Mouse (Mus musculus) cerebellum, postnatal 36 days (tissue): ENCODE measurements around the gene Olfr718-ps1.
A peak's percentile ranks its signal among the peaks of the same experiment; 100 is the strongest.
"Not testable (repeated sequence)": the region's sequence is repeated elsewhere in the genome, so short reads cannot be mapped to it uniquely, and the experiment has no call there.

Source experiments
- DNase-seq, 2 experiments: peaks; one replicate each; pipeline ENCODE4 v3.0.0; 2021 to 2022; ENCODE audit warnings: mixed read lengths in 2 of 2

Olfr718-ps1 gene

GRCm38 (mm10) chr5:143147481-143147880, at the start of gene Olfr718-ps1:
Gene Olfr718-ps1, minus strand, starts transcription at chr5:143147581.
- no peak for DNase-seq

GRCm38 (mm10) chr5:143196506-143196905, 49.1 kb upstream of the Olfr718-ps1 start:
- no peak for DNase-seq

- no peak for DNase-seq
Measured at GRCm38 (mm10) chr5:143195166-143195565, 47.8 kb upstream of the Olfr718-ps1 start.

GRCm38 (mm10) chr5:143194747-143195146, 47.4 kb upstream of the Olfr718-ps1 start:
- DNase-seq = not testable (repeated sequence)

- no peak for DNase-seq
Measured at GRCm38 (mm10) chr5:143192806-143193205, 45.4 kb upstream of the Olfr718-ps1 start.

- DNase-seq = not testable (repeated sequence)
Measured at GRCm38 (mm10) chr5:143188014-143188413, 40.6 kb upstream of the Olfr718-ps1 start.

GRCm38 (mm10) chr5:143180255-143181076, 33.1 kb upstream of the Olfr718-ps1 start, which contains the start of the genes Rbak and Spdye4b:
Gene Rbak, minus strand, starts transcription at chr5:143180775.
Gene Spdye4b, plus strand, starts transcription at chr5:143181017.
- DNase-seq = peak; percentile 94

- DNase-seq = no peak
Measured at GRCm38 (mm10) chr5:143179179-143179578, 31.8 kb upstream of the Olfr718-ps1 start.

GRCm38 (mm10) chr5:143177541-143178200, 30.3 kb upstream of the Olfr718-ps1 start:
- no peak for DNase-seq

GRCm38 (mm10) chr5:143175970-143176369, 28.6 kb upstream of the Olfr718-ps1 start:
- DNase-seq = no peak

- DNase-seq = no peak
Measured at GRCm38 (mm10) chr5:143165508-143166070, 18.2 kb upstream of the Olfr718-ps1 start.

- DNase-seq = no peak
Measured at GRCm38 (mm10) chr5:143155534-143155933, 8.2 kb upstream of the Olfr718-ps1 start.

GRCm38 (mm10) chr5:143153756-143154155, 6.4 kb upstream of the Olfr718-ps1 start:
- DNase-seq = no peak

- no peak for DNase-seq
Measured at GRCm38 (mm10) chr5:143150044-143150443, 2.7 kb upstream of the Olfr718-ps1 start.

GRCm38 (mm10) chr5:143149536-143149935, 2.2 kb upstream of the Olfr718-ps1 start:
- no peak for DNase-seq

GRCm38 (mm10) chr5:143148661-143149060, 1.3 kb upstream of the Olfr718-ps1 start:
- DNase-seq = no peak

- DNase-seq = no peak
Measured at GRCm38 (mm10) chr5:143137580-143137979, 9.8 kb downstream of the Olfr718-ps1 start.

GRCm38 (mm10) chr5:143135042-143135441, 12.3 kb downstream of the Olfr718-ps1 start:
- DNase-seq = no peak

GRCm38 (mm10) chr5:143134216-143135010, 13.0 kb downstream of the Olfr718-ps1 start:
- not testable (repeated sequence) for DNase-seq

GRCm38 (mm10) chr5:143132935-143133514, 14.4 kb downstream of the Olfr718-ps1 start:
- no peak for DNase-seq

- no peak for DNase-seq
Measured at GRCm38 (mm10) chr5:143130342-143130741, 17.0 kb downstream of the Olfr718-ps1 start.

GRCm38 (mm10) chr5:143129101-143129500, 18.3 kb downstream of the Olfr718-ps1 start:
- no peak for DNase-seq
